9 mouse cellular contexts compared by ENCODE assay signal in the genomic region with DNA sequence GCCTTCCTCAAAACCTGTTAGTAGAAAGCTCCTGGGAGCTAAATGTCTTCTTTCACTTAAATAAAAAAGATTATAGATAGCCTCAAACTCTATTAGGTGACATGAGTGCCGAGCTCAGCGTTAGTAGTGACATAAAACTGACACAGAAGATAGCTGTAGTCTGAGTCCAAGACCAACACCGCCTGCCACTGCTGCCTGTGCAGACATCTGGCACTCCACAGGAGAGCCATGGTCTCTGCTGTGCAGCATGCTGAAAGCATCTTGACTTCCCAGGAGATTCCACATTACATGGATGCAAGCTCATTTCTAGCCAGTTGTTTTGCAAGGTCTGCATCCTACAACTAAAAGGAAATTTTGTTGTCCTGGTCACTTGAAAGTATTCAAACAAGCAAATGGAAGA.
"Had no signal": no experiment of that assay in that cellular context is flagged by ENCODE, and none has a peak within 500 bp of the region (broad histone marks: within the 10 kb centered on the region; RNA-seq: fewer than 3 reads in every experiment).

No protein-coding gene starts in this region.

- DNase-seq: kidney, postnatal 36 days; layer of hippocampus, adult 9-11 months; layer of hippocampus, postnatal 36 days; lung, adult 2 months; lung, postnatal 36 days; midbrain, embryonic 14.5 days; right cerebral cortex, postnatal 14 days; thymus, postnatal 36 days had no signal

- ATAC-seq: lung, postnatal 0 days had no signal
